Mouse (Mus musculus): ENCODE data around the gene Shf. TPM values are rescaled to one million over a fixed set of nuclear protein-coding genes. Genes with fewer than 3 reads are reported as not detected.

Gene Shf
- total and polyA plus RNA-seq, 3 experiments = 1.2 to 2.7 (median 2.0) TPM

DNA sequence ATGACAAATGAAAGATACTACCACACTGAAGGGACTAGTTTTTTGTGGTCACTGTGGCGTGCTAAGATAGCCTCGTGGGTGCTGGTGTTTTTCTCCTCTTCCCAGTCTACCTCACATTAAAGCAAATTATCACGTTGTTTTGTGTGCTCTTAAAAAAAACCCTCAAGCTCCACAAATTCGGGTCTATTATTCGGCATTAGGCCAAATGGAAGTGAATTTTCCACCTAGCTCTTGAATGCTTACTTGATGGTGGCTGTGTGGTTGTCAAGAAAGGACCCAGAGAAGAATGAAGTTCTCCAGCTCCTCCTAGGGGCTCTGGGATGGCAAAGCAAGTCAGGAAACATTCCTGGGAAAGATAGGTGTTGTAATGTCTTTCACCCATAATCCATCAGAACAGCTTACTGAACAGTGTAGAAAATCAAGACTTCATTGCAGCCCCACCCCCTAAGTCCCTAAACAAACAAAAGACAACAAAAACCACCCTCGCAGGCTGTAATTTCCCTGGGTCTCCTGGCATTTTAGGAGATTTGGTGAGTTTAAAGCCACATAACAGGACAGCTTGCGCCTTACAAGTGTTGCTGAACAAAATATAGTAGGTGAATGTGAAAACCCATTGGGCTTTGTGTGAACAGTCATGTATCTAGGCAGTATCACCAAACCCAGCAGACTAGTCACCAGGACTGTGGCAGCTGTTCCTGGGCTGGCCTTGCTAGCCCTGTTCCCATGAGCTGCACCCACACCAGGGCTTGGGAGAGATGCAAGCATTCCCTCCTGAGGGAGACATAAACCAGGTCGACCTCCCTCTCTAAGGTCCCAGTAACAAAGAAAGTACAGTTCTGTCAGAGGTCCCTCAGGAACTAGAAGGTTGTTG, 9.7 kb upstream of the Shf start:
- no peak for TF ChIP-seq ZKSCAN1 (IDR thresholded peaks at IDR 0.05; ENCODE audit: borderline replicate concordance, low read depth, low read length)
- no peak for TF ChIP-seq RCOR1 (conservative IDR thresholded peaks at IDR 0.05; ENCODE audit: low read depth, low read length)
- no peak for TF ChIP-seq ETS1 (conservative IDR thresholded peaks at IDR 0.05; ENCODE audit: low read depth, low read length)
- no peak for TF ChIP-seq JUND (conservative IDR thresholded peaks at IDR 0.05; ENCODE audit: low read depth, low read length)
- TF ChIP-seq JUN (IDR thresholded peaks at IDR 0.05; ENCODE audit: insufficient read depth, low read depth, low read length) = no peak
- TF ChIP-seq SMC3 (IDR thresholded peaks at IDR 0.05; ENCODE audit: low read depth, low read length) = peak; percentile 53
- 0 out of 2 replicates have a peak, but pooled peaks have one; percentile 32 for TF ChIP-seq EP300 (IDR thresholded peaks at IDR 0.05; ENCODE audit: low read length)
- 0 out of 2 replicates have a peak, but pooled peaks have one; percentile 15 for TF ChIP-seq UBTF (IDR thresholded peaks at IDR 0.05; ENCODE audit: low read depth, low read length)
- TF ChIP-seq TBP (conservative IDR thresholded peaks at IDR 0.05; ENCODE audit: low read depth, low read length) = 0 out of 2 replicates have a peak, but pooled peaks have one; percentile 45
- TF ChIP-seq MEF2A (IDR thresholded peaks at IDR 0.05; ENCODE audit: borderline replicate concordance, low read depth, low read length) = peak; percentile 50; the same call in 1 of the 2 replicates
- TF ChIP-seq HCFC1 (IDR thresholded peaks at IDR 0.05; ENCODE audit: low read depth, low read length) = no peak
- TF ChIP-seq CHD1 (IDR thresholded peaks at IDR 0.05; ENCODE audit: low read depth, low read length) = no peak
- TF ChIP-seq MXI1 (IDR thresholded peaks at IDR 0.05; ENCODE audit: low read depth, low read length) = no peak; the same call in 1 of the 2 replicates
- no peak for TF ChIP-seq MAFK (IDR thresholded peaks at IDR 0.05; ENCODE audit: insufficient replicate concordance, low read length)
- TF ChIP-seq POLR2AphosphoS2 (IDR thresholded peaks at IDR 0.05; ENCODE audit: low read depth, low read length) = no peak
- TF ChIP-seq BHLHE40 (IDR thresholded peaks at IDR 0.05; ENCODE audit: low read depth, low read length) = no peak
- no peak for TF ChIP-seq TCF12 (IDR thresholded peaks at IDR 0.05; ENCODE audit: low read depth, low read length)
- no peak for TF ChIP-seq GABPA (IDR thresholded peaks at IDR 0.05; ENCODE audit: insufficient replicate concordance, low read depth, low read length)
- TF ChIP-seq USF2 (conservative IDR thresholded peaks at IDR 0.05; ENCODE audit: low read depth, low read length) = no peak
- peak; percentile 70 for TF ChIP-seq MYC (IDR thresholded peaks at IDR 0.05; ENCODE audit: low read depth, low read length)
- no peak for TF ChIP-seq USF1 (IDR thresholded peaks at IDR 0.05; ENCODE audit: low read depth, low read length)
- TF ChIP-seq NRF1 (IDR thresholded peaks at IDR 0.05; ENCODE audit: low read depth, low read length) = no peak
- no peak for TF ChIP-seq IRF4 (IDR thresholded peaks at IDR 0.05; ENCODE audit: low read depth, low read length)
- no peak for TF ChIP-seq KAT2A (IDR thresholded peaks at IDR 0.05; ENCODE audit: insufficient replicate concordance, low read length)
- TF ChIP-seq CHD2 (IDR thresholded peaks at IDR 0.05; ENCODE audit: low read length) = no peak
- no peak for TF ChIP-seq PAX5 (IDR thresholded peaks at IDR 0.05; ENCODE audit: low read length)
- no peak for TF ChIP-seq ZMIZ1 (IDR thresholded peaks at IDR 0.05; ENCODE audit: low read depth, low read length)
- peak; percentile 75 for TF ChIP-seq MAX (IDR thresholded peaks at IDR 0.05; ENCODE audit: low read length)
- TF ChIP-seq RAD21 (IDR thresholded peaks at IDR 0.05; ENCODE audit: low read depth, low read length) = peak; percentile 76
- no peak for TF ChIP-seq POLR2A (IDR thresholded peaks at IDR 0.05; ENCODE audit: low read depth, low read length)
- TF ChIP-seq SIN3A (IDR thresholded peaks at IDR 0.05; ENCODE audit: low read length) = peak; percentile 74; the same call in 1 of the 2 replicates
- TF ChIP-seq NELFE (IDR thresholded peaks at IDR 0.05; ENCODE audit: low read depth, low read length) = no peak
- TF ChIP-seq ELF1 (IDR thresholded peaks at IDR 0.05; ENCODE audit: low read depth, low read length) = no peak
- no peak for TF ChIP-seq ZNF384 (IDR thresholded peaks at IDR 0.05; ENCODE audit: low read depth, low read length)
- TF ChIP-seq ZC3H11A (IDR thresholded peaks at IDR 0.05; ENCODE audit: low read depth, low read length) = 0 out of 2 replicates have a peak, but pooled peaks have one; percentile 3
- TF ChIP-seq MAZ (IDR thresholded peaks at IDR 0.05; ENCODE audit: low read depth, low read length) = no peak
- TF ChIP-seq CTCF (conservative IDR thresholded peaks at IDR 0.05 in 1 of 2, IDR thresholded peaks at IDR 0.05 in 1 of 2; ENCODE audit: low read depth in 2 of 2, low read length in 2 of 2) = peak in 1 of 2 experiments; percentile 77; a peak in 2 of 4 replicates
- TF ChIP-seq E2F4 (IDR thresholded peaks at IDR 0.05; ENCODE audit: insufficient replicate concordance, low read depth, low read length) = no peak
- Histone ChIP-seq H3K9ac (ENCODE audit: insufficient read depth, low read depth) (peak overlapping the region; percentile 49), H3K79me2 (replicated peaks; ENCODE audit: control insufficient read depth, extremely low read depth, insufficient read depth, poor library complexity, severe bottlenecking) (no peaks in the 10 kb centered on the region), H3K27ac (ENCODE audit: insufficient read depth, low read depth) (no peak overlapping the region), H3K27me3 (replicated peaks) (peaks cover 3% of the 10 kb centered on the region), H3K4me1 (ENCODE audit: control insufficient read depth in 1 of 2, insufficient read depth in 2 of 2) (peaks cover 12 to 41% of the 10 kb centered on the region in 2 experiments), H3K9me3 (replicated peaks; ENCODE audit: low read length) (no peaks in the 10 kb centered on the region), H3K36me3 (replicated peaks in 1 of 2; ENCODE audit: control insufficient read depth in 1 of 2, insufficient read depth in 1 of 2, low read length in 1 of 2) (no peaks in the 10 kb centered on the region), H3K4me3 (replicated peaks in 1 of 3; ENCODE audit: low read depth in 2 of 3, low read length in 2 of 3, poor library complexity in 1 of 3) (peak overlapping the region; percentile 18 to 62 (median 54)), H3K4me2 (ENCODE audit: insufficient read depth, low read depth, poor library complexity, severe bottlenecking) (peak overlapping the region; percentile 62; the same call in 1 of the 2 replicates)
- in situ Hi-C loops (cut with MboI; ENCODE audit: low pct_ligation_motif_present, low pct_unique_long_range_greater_than_20kb, low sequenced_read_pairs) = loop anchor here (25.0 kb wide), 1 partner anchor 234 kb away; the partner anchor contains the start of gene Gatm
- DNase-seq (ENCODE audit: extremely low read depth) = peak; percentile 57
- dilution Hi-C loops (cut with MboI; ENCODE audit: extremely low pct_ligation_motif_present, extremely low pct_unique_long_range_greater_than_20kb, low sequenced_read_pairs) = no loop called here

All from CH12.LX (cell line).